Mouse (Mus musculus): ENCODE data around the gene Zfp579.
"Not testable (repeated sequence)": the region's sequence is repeated elsewhere in the genome, so short reads cannot be mapped to it uniquely, and the experiment has no call there.

Gene Zfp579

DNA sequence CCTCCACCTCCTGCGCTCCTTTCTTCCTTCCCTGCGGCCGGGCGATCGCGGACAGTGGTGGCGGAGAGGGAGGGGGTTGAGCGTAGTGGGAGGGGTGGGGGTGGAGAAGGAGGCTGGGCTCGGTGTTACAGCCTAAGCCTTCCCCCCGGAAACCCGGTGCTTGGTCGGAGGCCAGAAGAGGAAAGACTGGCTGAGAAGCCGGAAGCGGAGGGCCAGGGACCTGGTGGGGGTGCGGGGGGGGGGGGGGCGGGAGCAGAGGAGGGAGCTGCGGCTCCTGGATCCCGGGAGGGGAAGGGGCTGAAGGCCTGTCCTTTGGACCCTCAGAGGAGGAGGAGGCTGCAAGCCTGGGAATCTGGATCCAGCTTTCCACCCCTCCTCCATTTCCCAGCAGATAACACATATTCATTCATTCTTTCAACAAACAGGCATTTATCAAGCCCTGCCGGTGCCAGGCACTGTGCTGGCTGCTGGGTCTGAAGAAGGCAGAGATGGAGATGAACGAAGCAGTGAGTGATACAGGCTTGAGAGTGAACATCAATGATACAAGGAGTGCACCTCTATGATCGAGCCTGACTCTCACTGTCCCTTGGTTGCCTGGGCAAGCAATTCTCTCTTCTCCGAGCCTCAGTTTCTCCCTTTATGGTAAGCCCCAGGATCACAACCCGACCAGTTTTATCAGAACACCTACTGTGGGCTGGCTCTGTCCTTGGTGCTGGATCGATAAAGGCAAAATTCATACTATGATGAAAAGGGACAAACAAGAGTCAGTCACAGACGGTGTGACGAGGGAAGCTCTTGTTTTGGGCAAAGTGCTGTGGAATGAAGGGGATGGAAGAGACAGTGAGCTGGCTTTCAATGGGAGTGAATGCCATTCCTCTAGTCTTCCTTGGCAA is at the start of gene Zfp579:
Gene Zfp579 (minus strand): TSS at position 156 of the 893 bp plus-strand sequence.
- DNase-seq (ENCODE audit: low spot score) = peak; percentile 93

- no peak for DNase-seq (ENCODE audit: low spot score)
Observed at GRCm38 (mm10) chr7:5044981-5045380, 49.0 kb upstream of the Zfp579 start.

- DNase-seq (ENCODE audit: low spot score) = no peak
Observed at GRCm38 (mm10) chr7:5038940-5039339, 43.0 kb upstream of the Zfp579 start.

DNA sequence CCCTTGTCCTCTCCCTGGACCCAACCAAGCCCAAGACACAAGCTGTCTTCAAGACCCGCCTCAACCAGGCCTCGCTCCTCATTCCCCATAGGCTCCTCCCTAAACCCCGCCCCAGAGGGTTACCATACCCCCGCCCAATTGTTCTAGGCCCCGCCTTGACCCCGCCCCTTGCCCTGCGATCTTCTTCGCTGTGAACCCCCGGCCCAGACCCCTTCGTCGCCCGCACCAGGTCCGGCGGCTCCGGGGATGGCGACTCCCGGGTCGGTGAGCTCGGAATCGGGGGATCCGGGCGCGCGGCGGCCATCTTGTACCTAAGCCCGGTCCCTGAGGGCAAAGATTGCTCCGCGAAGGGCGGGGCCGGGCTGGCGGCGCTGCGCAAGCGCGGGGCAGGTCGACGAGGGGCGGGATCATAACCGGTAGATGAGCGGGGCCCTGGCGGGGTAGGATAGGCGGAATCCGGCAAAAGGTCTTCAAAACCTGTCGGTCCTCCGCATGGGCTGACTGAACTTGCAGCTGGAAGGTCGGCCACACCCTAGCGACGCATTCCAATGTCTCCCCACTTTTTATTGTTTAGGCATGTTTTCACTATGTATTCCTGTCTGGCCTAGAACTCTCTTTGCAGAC is 42.3 kb upstream of the Zfp579 start, which contains the start of gene Zfp784:
Gene Zfp784 (minus strand): TSS at position 338 of the 624 bp plus-strand sequence.
- peak; percentile 91 for DNase-seq (ENCODE audit: low spot score)

DNA sequence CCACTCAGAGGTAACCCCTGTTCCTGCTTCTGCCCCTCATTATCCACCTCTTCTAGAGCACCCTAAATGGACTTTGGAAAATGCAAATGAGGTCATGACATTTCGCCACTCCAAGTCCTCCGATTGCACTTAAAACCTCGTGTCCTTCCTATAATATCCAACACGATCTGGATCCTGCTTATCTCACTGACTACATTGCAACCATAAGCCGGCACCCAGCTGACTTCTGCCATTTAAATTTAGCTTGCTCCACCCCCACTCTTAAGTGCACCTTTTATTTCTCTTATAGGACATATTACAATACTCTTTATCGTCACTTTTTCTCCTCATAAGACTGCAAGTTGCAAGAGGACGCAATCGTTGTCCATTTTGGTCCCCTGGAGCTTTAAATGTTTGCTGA is 41.5 kb upstream of the Zfp579 start:
- DNase-seq (ENCODE audit: low spot score) = no peak

DNA sequence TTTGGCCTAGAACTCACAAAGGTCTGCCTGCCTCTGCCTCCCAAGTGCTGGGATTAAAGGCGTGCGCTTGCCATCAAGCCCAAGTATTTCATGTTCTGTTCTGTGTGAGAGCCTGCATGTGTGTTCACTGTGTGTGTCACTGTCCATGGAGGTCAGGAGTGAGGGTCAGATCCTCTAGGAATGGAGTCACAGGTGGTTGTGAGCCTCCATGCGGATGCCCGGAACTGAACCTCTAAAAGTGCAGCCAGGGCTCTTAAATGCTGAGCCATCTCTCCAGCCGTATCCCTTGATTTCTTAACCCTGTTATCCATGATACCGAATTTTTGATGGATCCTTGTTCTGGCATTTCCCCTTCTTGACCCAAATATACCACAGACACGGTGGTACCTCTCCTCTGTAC is 41.1 kb upstream of the Zfp579 start:
- DNase-seq (ENCODE audit: low spot score) = no peak

DNA sequence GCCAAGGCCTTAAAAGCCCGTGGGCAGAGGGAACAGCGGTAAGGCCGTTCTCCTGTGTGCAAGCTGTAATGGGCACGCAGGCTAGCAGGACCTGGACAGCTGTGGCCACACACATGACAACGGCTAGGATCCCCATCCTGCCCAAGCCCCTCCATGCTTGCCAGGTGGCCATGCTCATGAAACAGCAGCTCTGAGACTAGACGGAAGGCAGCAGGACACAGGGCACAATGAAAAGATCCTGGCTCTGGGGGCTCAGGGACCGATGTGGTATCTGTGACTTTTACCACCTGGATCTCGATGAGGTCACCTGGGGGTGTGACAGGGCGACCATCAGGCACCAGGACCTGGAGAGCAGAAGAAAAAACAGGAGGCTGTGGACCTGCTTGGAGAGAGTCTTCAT is 40.2 kb upstream of the Zfp579 start:
- DNase-seq (ENCODE audit: low spot score) = no peak

DNA sequence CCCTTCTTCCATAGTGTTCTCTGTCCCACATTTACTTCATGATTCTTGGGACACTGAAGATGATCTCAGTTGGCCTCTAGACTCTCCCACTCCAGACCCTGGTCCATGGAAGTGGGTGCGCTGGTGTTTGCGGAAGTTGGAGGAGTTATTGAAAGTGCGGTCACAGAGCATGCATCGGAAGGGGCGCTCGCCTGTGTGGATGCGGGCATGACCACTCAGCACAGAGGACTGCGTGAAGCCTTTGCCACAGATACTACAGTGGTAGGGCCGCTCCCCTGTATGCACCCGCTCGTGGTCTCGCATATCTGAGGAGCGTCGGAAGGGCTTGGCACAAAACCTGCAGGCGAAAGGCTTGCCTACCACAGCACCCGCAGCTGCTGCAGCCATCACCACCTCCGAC is 39.7 kb upstream of the Zfp579 start:
- no peak for DNase-seq (ENCODE audit: low spot score)

GRCm38 (mm10) chr7:5033818-5034217 is 37.9 kb upstream of the Zfp579 start, which contains the start of gene 4632433K11Rik:
Gene 4632433K11Rik (plus strand): TSS chr7:5034118.
- DNase-seq (ENCODE audit: low spot score) = no peak

DNA sequence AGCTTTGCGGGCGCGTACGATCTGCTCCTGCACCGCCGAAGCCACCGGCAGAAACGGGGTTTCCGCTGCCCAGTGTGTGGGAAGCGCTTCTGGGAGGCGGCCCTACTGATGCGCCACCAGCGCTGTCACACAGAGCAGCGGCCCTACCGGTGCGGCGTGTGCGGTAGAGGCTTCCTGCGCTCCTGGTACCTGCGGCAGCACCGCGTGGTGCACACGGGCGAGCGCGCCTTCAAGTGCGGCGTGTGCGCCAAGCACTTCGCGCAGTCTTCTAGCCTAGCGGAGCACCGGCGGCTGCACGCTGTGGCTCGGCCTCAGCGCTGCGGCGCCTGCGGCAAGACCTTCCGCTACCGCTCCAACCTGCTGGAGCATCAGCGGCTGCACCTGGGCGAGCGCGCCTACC is 35.5 kb upstream of the Zfp579 start:
- DNase-seq (ENCODE audit: low spot score) = no peak

GRCm38 (mm10) chr7:5030554-5031275 is 34.8 kb upstream of the Zfp579 start:
- DNase-seq (ENCODE audit: low spot score) = no peak

DNA sequence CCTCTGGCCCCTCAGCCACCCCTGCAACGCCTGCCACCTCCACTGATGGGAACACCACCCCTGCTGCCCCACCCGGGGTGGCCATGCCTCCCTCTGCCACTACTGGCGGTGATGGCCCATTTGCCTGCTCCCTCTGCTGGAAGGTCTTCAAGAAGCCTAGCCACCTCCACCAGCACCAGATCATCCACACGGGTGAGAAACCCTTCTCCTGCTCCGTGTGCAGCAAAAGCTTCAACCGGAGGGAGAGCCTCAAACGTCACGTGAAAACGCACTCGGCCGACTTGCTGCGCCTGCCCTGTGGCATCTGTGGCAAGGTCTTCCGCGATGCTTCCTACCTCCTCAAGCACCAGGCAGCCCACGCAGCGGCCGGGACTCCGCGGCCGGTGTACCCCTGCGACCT is 34.0 kb upstream of the Zfp579 start:
- DNase-seq (ENCODE audit: low spot score) = no peak

DNA sequence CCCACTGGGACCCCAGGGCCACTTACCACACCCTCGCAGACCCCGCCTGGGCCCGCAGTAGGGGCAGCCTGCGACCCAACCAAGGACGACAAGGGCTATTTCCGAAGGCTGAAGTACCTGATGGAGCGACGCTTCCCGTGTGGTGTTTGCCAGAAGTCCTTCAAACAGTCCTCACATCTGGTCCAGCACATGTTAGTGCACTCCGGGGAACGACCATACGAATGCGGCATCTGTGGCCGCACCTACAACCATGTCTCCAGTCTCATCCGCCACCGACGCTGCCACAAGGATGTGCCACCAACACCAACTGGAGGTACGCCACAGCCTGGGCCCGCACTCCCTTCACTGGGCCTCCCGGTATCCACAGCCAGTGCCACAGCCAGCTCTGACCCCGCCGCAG is 33.6 kb upstream of the Zfp579 start:
- DNase-seq (ENCODE audit: low spot score) = no peak

DNA sequence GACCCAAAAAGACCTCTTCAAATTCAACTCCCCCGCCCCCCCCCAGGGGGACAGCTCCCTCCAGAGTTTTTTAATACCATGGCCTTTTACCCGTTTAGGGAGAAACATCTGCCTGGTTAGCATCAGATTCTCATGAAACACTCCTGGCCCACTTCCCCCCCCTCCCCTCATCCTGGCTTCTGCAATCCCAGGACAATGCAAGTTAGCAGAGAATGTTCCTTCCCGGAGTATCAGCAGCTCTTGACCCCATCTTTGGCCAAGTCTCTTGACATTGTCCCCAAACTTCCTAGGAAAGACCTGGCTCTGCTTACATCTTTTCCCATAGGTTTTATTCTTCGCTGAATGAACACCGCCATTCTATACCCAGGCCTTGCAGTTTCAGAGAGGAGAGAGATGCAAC is 25.2 kb upstream of the Zfp579 start:
- DNase-seq (ENCODE audit: low spot score) = no peak

GRCm38 (mm10) chr7:5020685-5021084 is 24.7 kb upstream of the Zfp579 start:
- DNase-seq (ENCODE audit: low spot score) = peak; percentile 15

DNA sequence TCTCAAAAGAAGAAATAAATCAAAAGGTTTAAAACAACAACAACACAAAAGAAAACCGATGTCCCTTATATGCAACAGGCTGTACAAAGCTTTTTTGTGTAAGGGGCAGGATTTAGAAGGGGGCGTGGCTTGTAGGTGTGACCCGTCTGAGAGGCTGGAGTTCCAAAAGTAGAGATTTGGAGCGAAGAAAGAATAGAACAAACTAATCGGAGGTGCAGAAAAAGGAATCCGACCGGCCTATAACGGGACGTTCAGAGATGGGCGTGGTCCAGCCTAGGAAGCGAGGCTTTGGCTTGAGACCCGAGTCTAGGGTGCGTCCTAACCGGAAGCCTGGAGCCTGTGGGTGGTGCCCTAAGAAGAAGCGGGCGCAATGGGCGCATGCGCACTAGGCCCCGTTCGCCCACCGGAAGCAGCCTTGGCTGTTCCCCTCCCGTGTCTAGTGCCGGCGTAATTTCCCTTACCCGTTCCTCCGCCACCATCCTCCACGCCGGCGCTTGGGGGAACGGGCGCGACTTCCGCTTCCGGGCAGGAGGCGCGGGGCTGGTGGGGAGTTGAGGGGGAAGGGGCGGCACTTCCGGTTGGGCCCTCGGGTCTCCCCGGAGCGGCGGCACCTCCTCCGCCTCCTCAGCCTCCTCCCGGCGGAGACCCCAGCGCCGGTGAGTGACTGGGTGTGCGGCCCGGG is 24.2 kb upstream of the Zfp579 start, which contains the start of the genes Zfp865 and Ccdc106:
Gene Zfp865 (plus strand): TSS at position 377 of the 682 bp plus-strand sequence.
Gene Ccdc106 (plus strand): TSS at position 554 of the 682 bp plus-strand sequence.
- DNase-seq (ENCODE audit: low spot score) = peak; percentile 100

GRCm38 (mm10) chr7:5019576-5019975 is 23.6 kb upstream of the Zfp579 start:
- DNase-seq (ENCODE audit: low spot score) = not testable (repeated sequence)

- no peak for DNase-seq (ENCODE audit: low spot score)
Observed at GRCm38 (mm10) chr7:5017931-5018330, 22.0 kb upstream of the Zfp579 start.

DNA sequence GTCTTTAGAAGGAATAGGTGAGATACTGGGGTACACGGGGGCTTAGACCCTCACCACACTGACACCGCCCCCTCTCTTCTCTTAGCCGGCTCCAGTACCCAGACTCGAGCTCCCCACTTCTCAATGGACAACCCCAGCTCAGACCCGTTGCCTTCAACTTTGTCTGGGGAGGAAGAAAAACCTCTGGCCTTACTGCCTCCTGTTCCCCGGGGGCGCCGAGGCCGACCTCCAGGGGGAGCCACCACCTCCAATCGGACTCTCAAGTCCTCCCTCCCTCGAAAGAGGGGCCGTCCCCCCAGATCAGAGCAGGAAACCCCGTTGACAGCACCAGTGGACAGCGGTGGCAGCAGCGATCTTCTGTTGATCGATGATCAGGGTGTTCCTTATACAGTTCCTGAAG is 21.4 kb upstream of the Zfp579 start:
- DNase-seq (ENCODE audit: low spot score) = no peak

DNA sequence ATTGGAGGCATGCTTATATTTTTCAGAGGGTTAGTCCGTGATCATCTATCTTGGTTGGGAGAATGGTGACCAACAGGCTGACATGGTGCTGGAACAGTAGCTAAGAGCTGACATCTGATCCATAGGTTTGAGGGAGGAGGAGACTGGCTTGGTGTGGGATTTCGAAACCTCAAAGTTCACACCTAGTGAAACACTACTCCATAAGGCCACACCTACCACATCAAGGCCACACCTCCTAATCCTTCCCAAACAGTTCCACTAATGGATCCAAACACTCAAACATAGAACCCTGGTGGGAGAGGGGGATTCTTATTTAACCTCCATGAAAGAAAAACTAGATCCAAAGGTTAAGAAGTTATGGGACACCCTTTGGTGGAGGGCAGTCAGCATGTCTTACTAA is 21.0 kb upstream of the Zfp579 start:
- DNase-seq (ENCODE audit: low spot score) = no peak

- DNase-seq (ENCODE audit: low spot score) = no peak
Observed at GRCm38 (mm10) chr7:5016057-5016456, 20.1 kb upstream of the Zfp579 start.
